Mouse (Mus musculus): ENCODE measurements around the gene Rps15. TPM values are rescaled to one million over a fixed set of nuclear protein-coding genes. Genes with fewer than 3 reads are reported as not detected.

The Rps15 gene
- total and polyA plus RNA-seq, 2 experiments, result 510 to 1,012 TPM

DNA sequence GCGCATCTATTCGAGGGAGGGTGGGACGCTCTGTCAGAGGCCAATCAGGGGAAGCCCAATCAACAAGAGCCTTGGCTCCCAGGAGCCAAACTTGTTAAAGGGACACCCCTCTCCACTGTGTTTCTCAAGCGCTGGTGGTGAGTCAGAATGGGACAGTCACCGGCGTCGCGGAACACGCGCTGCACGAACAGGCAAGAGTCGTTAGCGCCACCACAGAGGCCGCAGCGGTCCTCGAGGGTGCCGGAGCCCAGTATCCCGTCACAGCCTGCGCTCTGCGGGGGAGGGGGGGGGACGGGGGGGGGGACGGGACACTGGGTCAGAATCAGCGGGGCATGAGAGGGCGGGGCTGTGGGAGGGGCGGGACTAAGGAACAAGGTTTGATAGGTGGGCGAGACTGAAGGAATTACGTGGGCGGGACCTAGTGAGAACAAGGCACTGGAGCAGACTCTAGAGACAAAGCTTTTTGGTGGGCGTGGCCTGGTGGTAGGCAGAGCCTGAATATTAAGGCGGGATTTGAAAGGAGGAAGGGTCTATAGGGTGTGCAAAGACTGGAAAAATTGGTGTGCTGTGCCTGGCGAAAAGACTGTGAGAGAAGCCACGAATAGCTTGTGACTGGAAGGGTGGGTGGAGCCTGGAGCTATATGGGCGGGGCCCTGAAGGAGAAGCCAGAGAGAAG is 50.6 kb downstream of the Rps15 start:
- H3K79me2 ChIP-seq (ENCODE audit: control insufficient read depth, insufficient read depth, low read length), result no peaks in the 10 kb centered on the region
- peak overlapping the region; percentile 46; the same call in 1 of the 2 replicates for H3K4me3 ChIP-seq (ENCODE audit: insufficient read depth, low read depth, low read length)
- no peak for TF ChIP-seq POLR2A (IDR thresholded peaks at IDR 0.05; ENCODE audit: extremely low read depth, insufficient read depth, low read length)
- no peak for TF ChIP-seq CTCF (IDR thresholded peaks at IDR 0.05; ENCODE audit: low read depth, low read length)
- H3K27ac ChIP-seq (replicated peaks; ENCODE audit: insufficient read depth, low read depth, low read length), result no peak overlapping the region
- 1% methylated on average over 31 of the region's 33 CpGs for WGBS
- H3K9ac ChIP-seq (ENCODE audit: low read depth, low read length), result peak overlapping the region; percentile 56
- H3K27me3 ChIP-seq (ENCODE audit: control insufficient read depth, insufficient read depth, low read length), result no peaks in the 10 kb centered on the region; the same call in 1 of the 2 replicates
- H3K4me1 ChIP-seq (ENCODE audit: control insufficient read depth, insufficient read depth, low read length), result peaks cover 13% of the 10 kb centered on the region
- DNase-seq (ENCODE audit: extremely low read depth, low read depth, low spot score), result peak; percentile 64
- no peaks in the 10 kb centered on the region for H3K36me3 ChIP-seq (ENCODE audit: control insufficient read depth, insufficient read depth, low read length)

DNA sequence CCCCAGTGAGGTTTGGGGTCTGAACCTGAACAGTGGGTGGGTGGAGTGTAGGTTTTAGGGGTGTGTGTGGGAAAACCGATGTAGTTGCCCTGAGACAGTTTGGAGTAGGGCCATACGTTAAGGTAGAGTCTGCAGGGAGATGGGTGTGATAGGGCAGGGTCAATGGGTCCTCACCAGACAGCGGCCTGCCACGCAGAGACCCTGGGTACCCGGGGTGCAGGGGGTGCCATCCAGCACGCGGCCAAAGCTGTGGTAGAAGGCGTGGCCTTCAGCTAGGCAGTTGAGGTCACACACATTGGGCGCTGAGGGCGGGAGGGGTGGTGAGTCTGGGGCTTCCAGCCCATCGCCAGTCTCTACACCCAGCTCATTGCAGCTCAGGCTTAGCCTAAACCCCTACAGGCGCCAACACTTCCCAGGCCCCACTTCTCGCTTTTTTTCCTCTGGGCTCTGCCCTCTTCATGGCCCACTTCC is 51.2 kb downstream of the Rps15 start:
- Histone ChIP-seq H3K4me1 (ENCODE audit: control insufficient read depth, insufficient read depth, low read length) (peaks cover 16% of the 10 kb centered on the region), H3K79me2 (ENCODE audit: control insufficient read depth, insufficient read depth, low read length) (no peaks in the 10 kb centered on the region), H3K27me3 (ENCODE audit: control insufficient read depth, insufficient read depth, low read length) (no peaks in the 10 kb centered on the region; the same call in 1 of the 2 replicates), H3K36me3 (ENCODE audit: control insufficient read depth, insufficient read depth, low read length) (no peaks in the 10 kb centered on the region), H3K9ac (ENCODE audit: low read depth, low read length) (no peak overlapping the region), H3K4me3 (ENCODE audit: insufficient read depth, low read depth, low read length) (no peak overlapping the region), H3K27ac (replicated peaks; ENCODE audit: insufficient read depth, low read depth, low read length) (no peak overlapping the region)
- no peak for DNase-seq (ENCODE audit: extremely low read depth, low read depth, low spot score)
- 48% methylated on average over 13 of the region's 13 CpGs for WGBS
- TF ChIP-seq CTCF (IDR thresholded peaks at IDR 0.05; ENCODE audit: low read depth, low read length) (no peak), POLR2A (IDR thresholded peaks at IDR 0.05; ENCODE audit: extremely low read depth, insufficient read depth, low read length) (no peak)

Other genes starting within 250 kb of the Rps15 start
- gene Gpx4, start 245.3 kb upstream of the Rps15 start, total RNA-seq (2014; rRNA removed), result 712 and 752 TPM in 2 replicates
- gene Gpx4, start 245.3 kb upstream of the Rps15 start, polyA plus RNA-seq (2012; rRNA removed), result 535 and 559 TPM in 2 replicates
- gene Sbno2, start 186.9 kb upstream of the Rps15 start, total RNA-seq (2014; rRNA removed), result 8.9 and 11.8 TPM in 2 replicates
- gene Sbno2, start 186.9 kb upstream of the Rps15 start, polyA plus RNA-seq (2012; rRNA removed), result 19.2 and 25.9 TPM in 2 replicates
- 71.5 and 75.0 TPM in 2 replicates for gene Stk11, start 176.7 kb upstream of the Rps15 start, total RNA-seq (2014; rRNA removed)
- 96.8 and 110 TPM in 2 replicates for gene Stk11, start 176.7 kb upstream of the Rps15 start, polyA plus RNA-seq (2012; rRNA removed)
- gene Atp5d, start 153.8 kb upstream of the Rps15 start, total RNA-seq (2014; rRNA removed), result 144 and 218 TPM in 2 replicates
- 1,387 and 1,558 TPM in 2 replicates for gene Atp5d, start 153.8 kb upstream of the Rps15 start, polyA plus RNA-seq (2012; rRNA removed)
- gene Cbarp, start 151.6 kb upstream of the Rps15 start, total RNA-seq (2014; rRNA removed), result 0.47 and 0.55 TPM in 2 replicates
- 1.2 TPM in 2 replicates for gene Cbarp, start 151.6 kb upstream of the Rps15 start, polyA plus RNA-seq (2012; rRNA removed)
- gene Midn, start 144.2 kb upstream of the Rps15 start, total RNA-seq (2014; rRNA removed), result 6.9 and 11.6 TPM in 2 replicates
- 27.4 and 38.8 TPM in 2 replicates for gene Midn, start 144.2 kb upstream of the Rps15 start, polyA plus RNA-seq (2012; rRNA removed)
- 19.5 and 25.9 TPM in 2 replicates for gene Cirbp, start 126.5 kb upstream of the Rps15 start, total RNA-seq (2014; rRNA removed)
- 31.8 and 37.0 TPM in 2 replicates for gene Cirbp, start 126.5 kb upstream of the Rps15 start, polyA plus RNA-seq (2012; rRNA removed)
- gene 1600002K03Rik, start 119.5 kb upstream of the Rps15 start, total RNA-seq (2014; rRNA removed), result 5.1 and 7.7 TPM in 2 replicates
- 10.0 and 10.4 TPM in 2 replicates for gene 1600002K03Rik, start 119.5 kb upstream of the Rps15 start, polyA plus RNA-seq (2012; rRNA removed)
- gene Efna2, start 113.0 kb upstream of the Rps15 start, total RNA-seq (2014; rRNA removed), result under 0.01 and 0.07 TPM in 2 replicates
- gene Efna2, start 113.0 kb upstream of the Rps15 start, polyA plus RNA-seq (2012; rRNA removed), result 0.26 TPM in 2 replicates
- 7.1 and 8.7 TPM in 2 replicates for gene Mum1, start 66.0 kb upstream of the Rps15 start, total RNA-seq (2014; rRNA removed)
- 8.4 and 10.1 TPM in 2 replicates for gene Mum1, start 66.0 kb upstream of the Rps15 start, polyA plus RNA-seq (2012; rRNA removed)
- gene Ndufs7, start 43.3 kb upstream of the Rps15 start, total RNA-seq (2014; rRNA removed), result 165 and 186 TPM in 2 replicates
- 551 and 560 TPM in 2 replicates for gene Ndufs7, start 43.3 kb upstream of the Rps15 start, polyA plus RNA-seq (2012; rRNA removed)
- 241 and 277 TPM in 2 replicates for gene Gamt, start 31.4 kb upstream of the Rps15 start, total RNA-seq (2014; rRNA removed)
- 670 and 715 TPM in 2 replicates for gene Gamt, start 31.4 kb upstream of the Rps15 start, polyA plus RNA-seq (2012; rRNA removed)
- gene Dazap1, start 31.0 kb upstream of the Rps15 start, total RNA-seq (2014; rRNA removed), result 38.0 and 39.9 TPM in 2 replicates
- gene Dazap1, start 31.0 kb upstream of the Rps15 start, polyA plus RNA-seq (2012; rRNA removed), result 39.9 and 43.5 TPM in 2 replicates
- gene Apc2, start 3.5 kb downstream of the Rps15 start, total RNA-seq (2014; rRNA removed), result 0.09 and 0.20 TPM in 2 replicates
- gene Apc2, start 3.5 kb downstream of the Rps15 start, polyA plus RNA-seq (2012; rRNA removed), result 0.19 and 0.20 TPM in 2 replicates
- 10.4 and 12.4 TPM in 2 replicates for gene 2310011J03Rik, start 28.1 kb downstream of the Rps15 start, total RNA-seq (2014; rRNA removed)
- 25.4 and 25.5 TPM in 2 replicates for gene 2310011J03Rik, start 28.1 kb downstream of the Rps15 start, polyA plus RNA-seq (2012; rRNA removed)
- gene Pcsk4, start 37.0 kb downstream of the Rps15 start, total RNA-seq (2014; rRNA removed), result 8.8 and 12.5 TPM in 2 replicates
- 19.2 and 21.8 TPM in 2 replicates for gene Pcsk4, start 37.0 kb downstream of the Rps15 start, polyA plus RNA-seq (2012; rRNA removed)
- gene Reep6, start 37.5 kb downstream of the Rps15 start, total RNA-seq (2014; rRNA removed), result 112 and 185 TPM in 2 replicates
- gene Reep6, start 37.5 kb downstream of the Rps15 start, polyA plus RNA-seq (2012; rRNA removed), result 384 and 617 TPM in 2 replicates
- gene Adamtsl5, start 56.0 kb downstream of the Rps15 start, total RNA-seq (2014; rRNA removed), result 0.28 and 0.40 TPM in 2 replicates
- 1.4 and 1.6 TPM in 2 replicates for gene Adamtsl5, start 56.0 kb downstream of the Rps15 start, polyA plus RNA-seq (2012; rRNA removed)
- gene Plk5, start 64.0 kb downstream of the Rps15 start, total RNA-seq (2014; rRNA removed), result 0.60 and 1.4 TPM in 2 replicates
- 3.5 and 6.6 TPM in 2 replicates for gene Plk5, start 64.0 kb downstream of the Rps15 start, polyA plus RNA-seq (2012; rRNA removed)
- 1.0 and 2.6 TPM in 2 replicates for gene Mex3d, start 95.2 kb downstream of the Rps15 start, total RNA-seq (2014; rRNA removed)
- 2.1 and 2.4 TPM in 2 replicates for gene Mex3d, start 95.2 kb downstream of the Rps15 start, polyA plus RNA-seq (2012; rRNA removed)
- 21.1 and 32.8 TPM in 2 replicates for gene Mbd3, start 107.1 kb downstream of the Rps15 start, total RNA-seq (2014; rRNA removed)
- gene Mbd3, start 107.1 kb downstream of the Rps15 start, polyA plus RNA-seq (2012; rRNA removed), result 73.5 and 76.7 TPM in 2 replicates
- gene Uqcr11, start 114.4 kb downstream of the Rps15 start, total RNA-seq (2014; rRNA removed), result 1,362 and 1,401 TPM in 2 replicates
- 2,210 and 2,521 TPM in 2 replicates for gene Uqcr11, start 114.4 kb downstream of the Rps15 start, polyA plus RNA-seq (2012; rRNA removed)
- gene Tcf3, start 141.2 kb downstream of the Rps15 start, total RNA-seq (2014; rRNA removed), result 6.4 and 9.9 TPM in 2 replicates
- gene Tcf3, start 141.2 kb downstream of the Rps15 start, polyA plus RNA-seq (2012; rRNA removed), result 19.6 and 20.2 TPM in 2 replicates
- not detected in 2 replicates for gene Onecut3, start 202.4 kb downstream of the Rps15 start, total RNA-seq (2014; rRNA removed)
- gene Onecut3, start 202.4 kb downstream of the Rps15 start, polyA plus RNA-seq (2012; rRNA removed), result not detected in 2 replicates
- not detected in 2 replicates for gene Atp8b3, start 246.7 kb downstream of the Rps15 start, total RNA-seq (2014; rRNA removed)
- gene Atp8b3, start 246.7 kb downstream of the Rps15 start, polyA plus RNA-seq (2012; rRNA removed), result 0.04 TPM in 1 of 2 replicates, not detected in the other

All from liver, adult 2 months (tissue).